Mouse (Mus musculus): ENCODE measurements around the gene Nav2.

- TF ChIP-seq POLR2A (IDR thresholded peaks at IDR 0.05; ENCODE audit: borderline replicate concordance, insufficient read depth, low read length): no peak
- TF ChIP-seq CTCF (IDR thresholded peaks at IDR 0.05; ENCODE audit: borderline replicate concordance, insufficient read depth, low read depth, low read length): no peak
These were observed 55.0 kb downstream of the Nav2 start for GRCm38 (mm10) chr7:48963554-48963953.

Measured in cerebellum, adult 2 months (tissue).